Mouse (Mus musculus): ENCODE results near the gene Olfr874.
"Not testable (repeated sequence)": the region's sequence is repeated elsewhere in the genome, so short reads cannot be mapped to it uniquely, and the experiment has no call there.

Gene Olfr874

DNA sequence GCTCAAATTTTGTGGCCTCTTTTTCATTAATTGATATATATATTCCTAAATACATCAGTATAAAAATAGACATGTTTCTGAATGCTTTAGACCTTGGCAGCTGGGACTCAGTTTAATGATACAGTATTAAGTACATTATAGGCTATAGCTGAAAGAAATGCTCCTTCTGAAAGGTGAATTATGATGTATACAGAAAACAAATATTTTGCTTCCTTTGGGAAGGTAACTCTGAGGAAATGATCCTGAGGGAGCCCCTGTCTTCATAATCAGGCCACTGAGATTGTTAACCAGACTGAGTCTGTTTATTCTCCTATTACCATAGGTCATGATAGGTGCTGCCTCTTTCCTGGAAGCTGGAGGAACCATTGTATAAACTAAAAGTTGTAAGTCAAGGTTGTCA, at the start of gene Olfr874:
Olfr874 (plus strand) TSS at position 301 of the 400 bp plus-strand sequence.
- in situ Hi-C loops (cut with MboI; ENCODE audit: low sequenced_read_pairs) = no loop called here

DNA sequence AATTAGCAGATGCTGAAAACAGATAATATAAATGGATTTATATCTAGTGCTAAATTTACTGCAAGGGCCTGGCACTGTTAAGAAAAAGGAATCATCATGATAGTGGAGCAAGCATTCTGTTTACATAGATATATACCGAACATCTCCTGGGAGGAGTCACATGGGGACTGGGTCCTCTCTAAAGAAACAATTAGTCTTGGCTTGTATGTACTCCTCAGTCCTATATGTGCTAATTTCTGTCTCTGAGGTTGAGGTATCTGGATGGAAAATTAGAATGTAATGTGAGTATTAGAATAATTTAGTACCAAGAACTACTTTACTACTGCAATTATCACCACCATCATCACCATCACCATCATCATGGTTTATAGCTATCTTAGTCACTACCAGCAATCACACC, 28.8 kb upstream of the Olfr874 start, which contains the start of gene Olfr160:
Olfr160 (minus strand) TSS at position 101 of the 400 bp plus-strand sequence.
- in situ Hi-C loops (cut with MboI; ENCODE audit: low sequenced_read_pairs) = no loop called here

DNA sequence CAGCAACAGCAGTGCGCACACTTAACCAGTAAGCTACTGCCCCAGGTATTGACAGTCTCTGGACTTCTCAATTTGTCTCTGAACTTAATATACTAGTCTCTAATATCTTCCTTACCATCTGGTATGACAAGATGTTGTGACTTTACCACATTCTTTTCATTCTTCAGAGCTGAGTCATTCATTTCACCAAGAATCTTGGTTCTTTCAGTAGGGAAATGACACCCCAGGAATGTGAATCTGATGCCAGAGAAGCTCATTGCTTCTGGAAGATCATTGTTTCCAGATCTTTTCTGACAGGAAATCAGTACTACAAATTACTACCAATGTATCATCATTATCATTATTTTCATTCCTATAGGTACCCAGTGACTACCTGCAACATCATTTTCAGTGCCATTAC, 10.6 kb upstream of the Olfr874 start:
- in situ Hi-C loops (cut with MboI; ENCODE audit: low sequenced_read_pairs) = no loop called here

DNA sequence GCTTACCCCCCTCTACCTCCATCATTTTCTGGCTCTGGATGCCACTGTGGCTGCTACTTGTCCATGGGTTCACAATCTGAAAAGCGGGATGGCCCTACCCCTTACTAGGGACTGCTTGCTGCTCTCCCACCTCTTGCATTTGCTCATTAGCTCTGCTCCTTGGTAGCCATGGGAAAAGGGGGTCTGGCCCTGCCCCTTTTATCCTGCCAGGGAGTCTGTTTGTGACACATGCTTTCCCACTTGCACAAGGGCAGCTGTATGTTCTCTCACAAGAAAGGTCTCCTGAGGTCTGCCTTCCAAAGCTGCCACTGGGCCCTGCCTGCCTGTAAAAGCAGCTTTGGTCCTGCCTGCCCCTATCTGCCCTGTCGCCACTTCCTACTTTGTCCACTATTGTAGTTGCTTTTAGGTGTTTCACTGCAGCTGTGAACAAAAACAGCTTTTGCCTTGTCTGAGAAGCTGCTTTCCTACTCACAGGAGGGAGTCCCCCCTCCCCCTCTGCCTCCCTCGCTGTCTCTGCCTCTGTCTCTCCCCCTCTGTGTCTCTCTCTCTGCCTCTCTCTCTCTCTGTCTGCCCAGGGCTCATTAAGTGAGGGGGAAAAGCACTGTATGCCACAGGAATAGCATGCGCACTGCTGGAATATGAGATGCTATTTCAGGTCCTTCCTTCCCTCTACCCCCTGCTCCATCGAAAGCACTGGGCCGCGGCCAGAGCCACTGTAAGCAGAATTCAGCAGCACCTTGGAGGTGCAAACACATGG, 5.6 kb downstream of the Olfr874 start:
- in situ Hi-C loops (cut with MboI; ENCODE audit: low sequenced_read_pairs) = no loop called here

DNA sequence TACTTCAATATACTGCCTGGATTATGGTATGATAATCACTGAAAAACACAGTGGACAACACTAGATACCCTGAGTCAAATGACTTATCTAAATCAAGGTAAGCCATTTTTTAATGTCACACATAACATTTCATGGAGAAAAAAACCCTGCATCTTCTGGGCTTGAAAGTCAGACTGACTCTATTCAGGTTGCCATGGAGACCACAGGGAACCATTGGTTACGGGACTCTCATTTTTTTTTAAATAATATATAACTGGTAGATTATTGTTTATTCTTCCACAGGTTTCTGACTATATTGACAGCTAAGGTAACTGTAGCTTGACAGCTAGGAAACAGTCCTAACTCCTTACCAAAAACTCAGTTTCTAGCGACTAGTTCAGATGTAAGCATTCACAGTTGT, 6.6 kb downstream of the Olfr874 start:
- in situ Hi-C loops (cut with MboI; ENCODE audit: low sequenced_read_pairs) = no loop called here

DNA sequence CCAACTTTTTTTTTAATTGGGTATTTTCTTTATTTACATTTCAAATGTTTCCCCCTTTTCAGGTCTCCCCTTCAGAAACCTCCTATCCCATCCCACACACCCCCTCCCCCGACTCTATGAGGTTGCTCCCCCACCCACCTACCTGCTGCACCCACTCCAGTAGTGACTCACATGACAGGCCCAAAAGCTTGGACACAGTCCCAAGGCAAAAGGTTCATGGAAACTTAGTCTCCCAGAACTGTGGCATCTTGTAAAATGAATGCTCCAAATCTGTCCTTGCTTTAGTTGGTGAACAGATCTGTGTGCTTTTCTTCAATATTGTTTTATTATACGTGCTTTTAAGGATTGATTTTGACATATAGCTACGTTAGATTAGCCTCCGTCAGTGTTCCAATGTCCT, 7.1 kb downstream of the Olfr874 start:
- in situ Hi-C loops (cut with MboI; ENCODE audit: low sequenced_read_pairs) = no loop called here

DNA sequence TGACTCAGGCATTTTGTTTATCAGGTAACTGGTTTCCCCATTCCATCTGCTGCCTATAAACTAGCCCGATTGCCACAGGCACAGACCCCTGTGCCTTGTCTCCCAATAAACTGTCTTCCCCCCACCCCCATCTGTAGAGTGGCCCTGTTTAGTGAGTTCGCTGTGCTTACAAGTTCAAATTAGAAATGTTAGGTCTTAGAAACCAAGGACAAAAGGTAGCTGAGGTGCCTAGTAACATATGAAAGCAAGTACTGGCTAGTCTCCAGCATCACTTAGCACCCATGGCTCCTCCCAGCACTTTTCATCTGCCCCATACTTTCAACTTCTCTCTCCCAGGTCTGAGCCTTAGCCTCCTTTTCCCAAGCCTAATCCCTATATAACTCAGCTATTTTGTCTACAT, 16.8 kb downstream of the Olfr874 start:
- in situ Hi-C loops (cut with MboI; ENCODE audit: low sequenced_read_pairs) = no loop called here

DNA sequence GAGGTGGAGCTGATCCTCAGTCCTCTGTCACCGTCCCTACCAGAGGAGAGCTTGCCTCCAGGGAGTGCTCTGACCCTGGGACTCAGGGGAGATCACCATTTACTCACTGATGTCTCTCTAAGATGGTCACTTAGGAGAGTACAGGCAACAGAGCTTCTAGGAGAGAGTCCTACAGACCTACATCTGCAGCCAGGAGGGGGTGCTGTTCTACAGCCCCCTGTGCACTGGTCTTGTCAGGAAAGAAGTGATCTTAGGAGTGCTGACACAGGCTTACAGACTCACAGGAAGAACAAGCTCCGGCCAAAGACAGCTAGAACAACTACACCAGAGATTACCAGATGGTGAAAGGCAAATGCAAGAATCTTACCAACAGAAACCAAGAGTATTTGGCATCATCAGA, 17.6 kb downstream of the Olfr874 start:
- in situ Hi-C loops (cut with MboI; ENCODE audit: low sequenced_read_pairs) = no loop called here

DNA sequence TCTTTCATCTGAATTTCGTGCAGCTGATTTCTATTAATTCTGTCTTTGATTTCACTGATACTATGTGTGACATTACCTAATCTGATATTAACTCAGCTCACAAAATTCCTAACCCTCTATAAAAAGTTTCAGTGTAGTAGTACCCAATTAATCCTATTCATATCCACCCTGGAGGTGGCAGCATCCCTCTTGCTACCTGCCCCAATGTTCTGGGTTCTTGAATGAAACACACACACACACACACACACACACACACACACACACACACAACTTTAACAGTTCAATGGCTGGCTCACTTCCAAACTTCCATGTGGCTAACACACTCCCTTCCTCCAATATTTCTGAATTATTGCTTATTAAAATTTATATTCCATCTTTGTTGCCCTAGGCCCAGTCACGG, 25.8 kb downstream of the Olfr874 start:
- in situ Hi-C loops (cut with MboI; ENCODE audit: low sequenced_read_pairs) = no loop called here

DNA sequence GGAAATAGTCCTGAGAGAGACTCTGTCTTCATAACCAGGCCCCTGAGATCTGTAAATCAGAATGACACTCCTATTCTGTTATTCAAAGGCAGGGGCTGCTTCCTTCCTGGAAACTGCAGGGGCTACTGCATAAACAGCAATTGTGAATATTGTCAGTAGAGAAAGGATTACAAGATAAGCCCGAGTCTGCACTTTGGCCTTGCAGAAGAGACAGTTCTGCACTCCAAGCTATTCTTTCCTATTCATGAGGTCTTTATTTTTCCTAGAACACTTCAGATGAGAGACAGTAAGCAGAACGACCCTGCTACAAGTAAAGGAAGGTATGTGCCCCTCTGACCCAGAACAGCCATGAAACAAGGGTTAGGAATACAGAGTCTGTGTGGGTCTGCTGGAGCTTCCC, 26.9 kb downstream of the Olfr874 start, which contains the start of gene Olfr875:
Olfr875 (plus strand) TSS at position 99 of the 400 bp plus-strand sequence.
- in situ Hi-C loops (cut with MboI; ENCODE audit: low sequenced_read_pairs) = no loop called here

DNA sequence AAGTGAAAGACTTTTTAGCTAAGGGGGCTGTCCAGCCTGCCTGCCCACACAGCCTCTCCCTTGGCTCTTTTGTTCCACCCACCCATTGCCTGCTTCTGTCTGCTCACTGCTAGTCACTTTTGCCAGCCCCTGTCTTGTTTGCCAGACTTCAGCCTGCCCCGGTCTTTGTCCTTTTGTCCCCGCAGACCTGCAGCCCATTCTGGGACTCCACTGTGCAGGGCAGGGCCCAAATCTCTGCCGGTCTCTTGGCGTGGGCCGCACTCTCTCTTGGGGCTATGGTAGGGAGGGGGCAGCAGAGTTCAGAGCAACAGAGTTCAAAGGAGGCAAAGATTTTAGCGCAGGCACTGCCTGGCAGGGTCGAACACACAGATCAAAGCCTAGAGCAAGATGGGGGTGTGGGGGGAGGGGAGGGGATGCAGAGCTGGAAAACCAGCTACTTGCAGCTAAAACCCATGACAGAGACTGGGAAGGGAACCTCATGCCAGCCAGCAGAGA, 37.9 kb downstream of the Olfr874 start:
- in situ Hi-C loops (cut with MboI; ENCODE audit: low sequenced_read_pairs) = no loop called here

DNA sequence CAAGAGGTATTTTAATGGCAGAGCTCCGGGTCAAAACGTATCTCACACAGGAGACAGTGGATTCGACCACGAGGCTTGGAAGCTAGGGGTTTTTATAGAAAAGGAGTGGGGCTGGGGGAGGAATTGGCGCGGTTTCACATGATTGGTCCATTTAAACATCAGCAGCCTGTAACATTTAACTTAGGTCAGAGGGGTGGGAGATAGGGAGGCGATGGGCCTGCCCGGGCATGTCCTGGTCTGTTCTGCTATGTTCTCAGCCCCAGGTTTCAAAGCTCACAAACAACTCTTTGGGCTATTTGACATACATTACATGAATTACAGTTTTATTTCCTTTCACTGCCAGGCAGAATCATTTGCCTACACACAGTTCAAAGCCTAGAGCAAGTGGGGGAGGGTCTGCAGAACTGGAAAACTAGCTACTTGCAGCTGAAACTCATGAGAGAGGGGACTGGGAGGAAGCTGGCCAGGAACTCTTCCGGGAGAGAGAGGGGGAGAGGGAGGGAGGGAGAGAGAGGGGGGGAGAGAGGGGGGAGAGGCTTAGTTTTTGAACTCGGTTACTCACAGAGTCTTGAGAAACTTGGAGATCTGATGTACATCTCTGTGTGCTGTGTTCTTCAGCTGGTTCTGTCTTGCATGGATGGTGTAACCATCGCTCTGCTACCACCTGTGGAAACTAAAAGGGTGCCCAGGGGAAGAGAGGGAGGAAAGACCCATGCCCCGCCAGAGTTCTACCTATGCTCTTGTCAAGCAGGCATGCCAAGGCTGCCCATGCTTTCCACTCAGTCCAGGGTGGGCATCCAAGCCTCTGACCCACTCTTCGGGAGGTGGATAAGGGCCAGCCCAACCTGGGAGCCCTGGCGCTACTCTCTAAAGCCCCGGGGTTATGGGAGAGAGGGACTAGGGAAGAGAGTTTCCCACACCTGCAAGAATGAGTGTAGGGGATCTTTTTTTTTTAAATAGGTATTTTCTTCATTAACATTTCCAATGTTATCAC, 38.8 kb downstream of the Olfr874 start:
- in situ Hi-C loops (cut with MboI; ENCODE audit: low sequenced_read_pairs) = not testable (repeated sequence)

DNA sequence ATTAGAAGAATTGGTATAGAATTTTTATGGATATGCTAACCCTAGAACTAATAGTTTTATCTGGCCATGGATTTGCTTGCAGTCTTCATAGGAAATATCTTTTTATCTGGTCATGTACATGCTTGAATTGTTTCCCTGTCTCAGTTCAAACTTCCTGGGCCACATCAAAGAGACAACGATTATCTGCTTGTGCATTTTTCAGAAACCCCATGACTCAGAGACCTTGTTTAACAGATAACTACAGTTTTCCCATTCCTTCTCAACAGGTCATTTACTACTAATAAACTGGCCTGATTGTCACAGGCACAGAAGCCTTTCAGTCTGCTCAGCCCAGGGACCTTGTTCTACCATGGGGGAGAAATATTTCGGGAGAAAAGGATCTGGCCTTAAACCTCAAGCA, 41.5 kb downstream of the Olfr874 start:
- in situ Hi-C loops (cut with MboI; ENCODE audit: low sequenced_read_pairs) = no loop called here

Data from CH12F3 (cell line).